Mouse (Mus musculus): ENCODE results near the gene Hipk3. TPM values are rescaled to one million over a fixed set of nuclear protein-coding genes. Genes with fewer than 3 reads are reported as not detected.

Hipk3 gene
- total RNA-seq, 2 experiments from 2014 or later: 202 to 215 TPM

DNA sequence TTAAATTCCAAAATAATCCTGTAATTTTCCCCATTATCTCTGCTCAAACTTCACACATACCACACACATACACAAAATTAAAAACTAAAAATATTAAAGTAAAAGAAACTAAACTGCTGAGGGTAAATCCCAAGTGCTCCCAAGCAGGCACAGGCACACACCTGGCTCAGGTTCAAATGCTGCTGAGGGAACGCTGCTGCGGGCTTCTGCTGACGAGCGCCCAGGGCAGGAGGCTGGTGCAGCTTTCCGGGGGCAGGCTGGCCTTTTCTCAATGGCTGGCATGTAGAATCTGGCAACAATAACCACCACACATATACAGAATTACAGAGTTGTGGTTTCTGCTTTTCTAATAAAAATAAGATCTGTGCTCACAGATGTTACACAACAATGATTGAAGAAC lies 63.7 kb downstream of the Hipk3 start:
- no peak for DNase-seq (ENCODE audit: low spot score)
- intact Hi-C loops (cut with DNase I): no loop called here

DNA sequence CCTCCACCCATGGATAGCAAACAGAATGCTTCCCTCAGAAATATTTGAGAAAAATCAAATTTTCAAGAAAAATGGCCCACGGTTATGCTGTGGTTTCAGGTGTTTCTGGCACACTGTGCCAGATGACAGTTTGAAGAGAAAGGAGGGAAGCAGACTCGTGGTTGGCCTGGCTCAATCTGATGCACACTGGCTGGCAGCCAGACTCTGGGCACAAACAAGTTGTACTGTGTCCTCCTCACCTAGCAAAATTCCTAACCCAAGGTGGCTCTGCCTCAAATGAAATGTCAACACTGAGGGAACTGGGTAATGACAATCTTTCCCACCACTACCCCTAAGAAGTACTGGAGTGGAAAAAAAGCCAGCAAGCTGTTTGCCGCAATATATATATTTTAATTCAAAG lies 68.1 kb downstream of the Hipk3 start:
- DNase-seq (ENCODE audit: low spot score): no peak
- intact Hi-C loops (cut with DNase I): no loop called here

DNA sequence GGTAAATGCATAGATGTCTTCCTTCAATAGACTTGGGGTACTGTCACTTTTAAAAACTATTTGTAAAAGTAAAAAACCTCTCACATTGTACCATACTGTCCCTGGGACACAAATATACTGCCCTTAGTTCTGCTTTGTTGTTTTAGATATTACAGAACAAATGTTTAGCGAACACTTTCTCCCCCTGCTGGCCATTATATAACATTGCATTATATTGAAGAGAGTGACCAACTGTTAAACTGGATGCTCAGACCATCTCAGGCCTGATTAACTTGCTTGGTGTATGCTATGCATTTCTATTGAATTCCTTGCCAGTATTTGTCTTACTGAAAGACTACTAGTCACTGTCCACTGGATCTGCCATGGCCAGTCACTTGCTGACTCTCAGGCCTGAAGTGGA lies 72.0 kb downstream of the Hipk3 start:
- intact Hi-C loops (cut with DNase I): loop anchor here (5.0 kb wide), 1 partner anchor 380 kb away; no protein-coding TSS in a partner anchor
- DNase-seq (ENCODE audit: low spot score): no peak

DNA sequence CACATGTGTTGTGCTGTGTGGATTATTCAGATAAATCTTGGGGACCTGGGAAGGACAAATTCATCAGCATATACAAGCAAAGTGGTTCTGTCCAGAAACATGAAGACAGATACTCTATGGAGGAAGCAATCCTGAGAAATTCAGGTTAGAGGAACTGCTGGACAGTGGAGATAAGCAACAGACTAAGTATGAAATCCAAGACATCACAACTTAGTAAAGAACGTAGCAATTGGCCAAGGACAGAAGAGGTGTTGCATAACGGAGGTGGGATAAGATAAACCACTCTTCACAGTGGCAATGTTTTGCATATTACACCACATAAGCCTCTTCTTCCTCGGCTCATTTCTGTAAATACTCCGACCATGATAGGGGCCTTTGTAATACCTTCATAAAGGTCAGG lies 73.4 kb downstream of the Hipk3 start:
- DNase-seq (ENCODE audit: low spot score): no peak
- intact Hi-C loops (cut with DNase I): loop anchor here (1.0 to 5.0 kb wide), 2 partner anchors 287 to 379 kb away; no protein-coding TSS in a partner anchor

DNA sequence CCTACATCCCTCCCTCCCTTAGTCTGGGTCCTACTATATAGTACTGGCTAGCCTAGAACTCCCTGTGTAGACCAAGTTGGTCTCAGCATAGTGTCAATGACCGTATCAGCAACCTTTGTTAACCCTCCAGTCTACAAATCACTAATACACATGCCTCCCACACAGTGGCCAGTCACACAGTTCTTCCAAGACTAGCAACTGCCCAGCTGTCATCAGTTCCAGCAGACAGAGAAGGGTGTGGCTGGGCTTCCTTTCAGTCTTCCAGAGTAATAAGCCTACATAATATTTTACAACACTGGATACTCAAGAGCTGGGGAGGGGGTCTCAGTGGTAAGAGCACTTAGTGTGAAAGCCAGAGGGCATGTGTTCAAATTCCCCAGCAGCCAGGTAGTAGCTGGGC lies 74.2 kb downstream of the Hipk3 start:
- no peak for DNase-seq (ENCODE audit: low spot score)
- intact Hi-C loops (cut with DNase I): loop anchor here (5.0 kb wide), 1 partner anchor 378 kb away; no protein-coding TSS in a partner anchor

DNA sequence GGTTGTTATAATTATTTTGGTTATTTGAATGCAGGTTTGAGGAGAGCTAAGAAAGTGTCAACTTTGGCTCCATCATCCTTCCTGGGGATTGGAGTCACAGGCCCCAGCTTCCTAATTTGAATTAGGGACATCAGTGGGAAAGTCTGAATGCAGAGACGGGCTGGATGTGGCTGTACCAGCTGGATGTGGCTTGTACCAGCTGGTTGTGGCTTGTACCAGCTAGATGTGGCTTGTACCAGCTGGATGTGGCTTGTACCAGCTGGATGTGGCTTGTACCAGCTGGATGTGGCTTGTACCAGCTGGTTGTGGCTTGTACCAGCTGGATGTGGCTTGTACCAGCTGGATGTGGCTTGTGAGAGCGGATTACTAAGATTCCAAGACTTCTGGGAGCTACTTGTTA lies 74.8 kb downstream of the Hipk3 start:
- intact Hi-C loops (cut with DNase I): no loop called here
- no peak for DNase-seq (ENCODE audit: low spot score)

DNA sequence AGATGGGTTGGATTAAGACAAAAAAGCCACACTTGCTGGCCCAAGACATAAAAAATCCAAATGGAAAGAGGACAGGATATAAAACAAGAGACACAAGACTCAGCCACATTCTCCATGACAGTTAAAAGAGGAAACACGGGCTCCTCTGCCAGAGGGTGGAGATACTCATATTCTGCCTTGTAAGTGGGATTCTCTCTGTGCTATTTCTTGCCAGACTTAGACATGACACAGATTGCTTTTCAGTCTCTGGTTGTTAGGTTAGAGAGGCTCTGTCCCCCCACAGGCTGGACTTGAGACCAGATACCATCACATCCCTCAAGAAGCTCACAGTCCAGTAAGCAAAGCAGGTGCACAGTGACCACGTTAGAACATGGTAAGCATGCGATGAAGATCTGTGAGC lies 81.2 kb downstream of the Hipk3 start:
- intact Hi-C loops (cut with DNase I): no loop called here

DNA sequence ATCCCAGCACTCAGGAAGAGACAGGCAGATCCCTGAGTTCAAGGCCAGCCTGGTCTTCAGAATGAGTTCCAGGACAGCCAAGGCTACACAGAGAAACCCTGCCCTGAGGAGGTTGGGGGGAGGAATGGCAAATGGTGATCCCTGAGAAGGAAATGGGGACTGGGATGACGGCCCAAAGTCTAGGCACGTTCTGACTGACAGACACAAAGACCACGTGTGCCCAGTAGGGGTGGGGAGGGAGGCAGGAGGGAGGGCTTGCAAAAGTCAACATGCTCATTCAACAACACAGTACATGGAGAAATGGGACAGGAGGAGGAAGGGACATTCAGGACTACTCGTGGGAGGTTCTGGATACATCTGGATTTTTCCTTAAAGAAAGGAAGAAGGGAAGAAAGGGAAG lies 81.8 kb downstream of the Hipk3 start:
- no peak for DNase-seq (ENCODE audit: low spot score)
- intact Hi-C loops (cut with DNase I): no loop called here

More for the DNA sequence above, 81.2 kb downstream of the Hipk3 start:
- no peak for DNase-seq (ENCODE audit: low spot score)

DNA sequence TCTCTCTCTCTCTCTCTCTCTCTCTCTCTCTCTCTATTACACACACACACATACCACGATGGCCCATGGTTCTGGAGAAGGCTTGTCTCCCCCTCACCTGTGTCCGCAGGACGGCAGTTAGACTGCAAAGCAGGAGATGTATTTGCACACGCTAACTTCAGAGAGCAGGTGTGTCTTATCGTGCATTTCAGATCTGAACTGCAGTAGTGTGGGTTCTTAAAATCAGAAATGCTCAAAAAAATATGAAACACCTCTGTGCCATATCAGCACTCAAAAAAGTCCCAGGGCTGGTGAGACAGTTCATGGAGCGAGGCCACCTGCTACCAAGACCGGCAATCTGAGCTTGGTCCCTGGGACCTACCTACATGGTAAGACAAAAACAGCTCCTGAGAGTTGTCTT lies 82.4 kb downstream of the Hipk3 start:
- no peak for DNase-seq (ENCODE audit: low spot score)
- intact Hi-C loops (cut with DNase I): no loop called here

DNA sequence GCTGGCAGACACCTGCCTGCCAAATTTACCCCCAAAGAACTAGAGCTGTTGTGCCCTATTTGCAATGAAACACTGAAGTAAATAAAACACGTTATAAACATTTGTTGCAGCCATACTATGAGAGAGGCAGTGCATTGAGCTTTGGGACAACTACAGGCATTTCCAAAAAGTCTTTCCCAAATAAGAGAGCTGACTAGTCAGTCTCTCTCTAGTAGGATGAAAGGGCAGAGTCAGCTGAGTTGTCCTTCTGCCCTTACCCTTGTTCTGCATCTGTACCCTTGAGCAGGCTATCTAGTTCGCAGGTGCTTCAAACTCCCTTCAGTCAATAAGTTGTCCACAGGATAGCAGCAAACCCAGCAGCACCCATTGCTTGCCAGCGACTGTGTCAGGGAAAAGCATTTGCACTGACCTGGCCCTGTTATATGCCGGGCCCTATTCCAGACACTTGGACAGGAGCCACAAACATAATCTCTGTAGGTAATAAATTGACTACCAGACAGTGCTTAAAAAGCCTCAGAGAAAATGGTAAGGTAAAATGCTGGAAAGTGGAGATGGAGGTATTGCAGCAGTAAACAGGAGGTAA lies 83.2 kb downstream of the Hipk3 start, which contains the start of gene D430041D05Rik:
Gene D430041D05Rik, minus strand, starts transcription at position 51 of the 583 bp plus-strand sequence.
- intact Hi-C loops (cut with DNase I): no loop called here
- DNase-seq (ENCODE audit: low spot score): no peak

DNA sequence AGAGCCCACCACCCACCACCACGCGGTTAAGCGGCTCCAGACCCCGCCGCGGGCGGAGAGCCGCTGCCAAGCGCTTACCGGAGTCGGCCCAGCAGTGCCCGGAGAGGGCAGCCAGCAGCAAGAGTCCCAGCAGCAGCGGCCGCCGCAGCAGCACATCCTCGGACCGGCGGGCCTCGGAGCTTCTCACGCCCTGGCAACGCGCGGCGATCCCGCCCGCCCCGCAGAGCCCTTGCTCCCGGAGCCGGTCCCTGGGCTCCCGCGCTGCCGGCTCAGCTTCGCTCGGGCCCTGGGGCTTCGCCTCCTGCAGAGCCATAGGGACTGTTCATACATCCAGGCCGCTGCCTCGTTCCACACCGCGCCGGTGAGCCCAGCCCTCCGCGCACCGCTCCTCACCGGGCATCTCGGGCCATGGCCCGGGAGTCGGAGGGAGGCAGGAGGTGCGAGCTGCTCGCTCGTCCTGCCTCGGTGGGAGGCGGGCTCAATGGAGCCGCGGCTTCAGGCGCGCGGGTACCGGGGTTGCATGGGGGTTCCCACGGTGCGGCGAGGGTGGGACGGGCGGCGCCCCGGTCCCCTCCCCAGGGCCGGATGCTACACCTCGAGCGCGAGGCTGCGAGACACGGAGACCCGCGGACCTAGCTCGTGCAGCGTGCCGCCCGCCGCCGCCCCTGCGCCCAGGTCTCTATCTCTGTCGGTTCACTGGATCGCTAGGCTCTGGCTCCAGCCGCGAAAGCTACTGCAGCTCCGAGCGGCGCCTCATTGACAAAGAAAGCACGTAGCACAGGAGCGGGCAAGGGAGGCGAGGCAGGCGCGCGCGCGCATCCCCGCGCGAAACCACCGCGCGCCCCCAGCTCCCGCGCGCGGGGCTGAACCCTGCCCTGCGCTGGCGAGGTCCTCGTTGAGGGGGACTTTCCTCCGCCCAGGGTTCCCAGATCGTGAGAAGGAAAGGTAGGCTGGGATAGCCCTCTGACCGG lies 84.1 kb downstream of the Hipk3 start:
- no peak for DNase-seq (ENCODE audit: low spot score)
- intact Hi-C loops (cut with DNase I): no loop called here

DNA sequence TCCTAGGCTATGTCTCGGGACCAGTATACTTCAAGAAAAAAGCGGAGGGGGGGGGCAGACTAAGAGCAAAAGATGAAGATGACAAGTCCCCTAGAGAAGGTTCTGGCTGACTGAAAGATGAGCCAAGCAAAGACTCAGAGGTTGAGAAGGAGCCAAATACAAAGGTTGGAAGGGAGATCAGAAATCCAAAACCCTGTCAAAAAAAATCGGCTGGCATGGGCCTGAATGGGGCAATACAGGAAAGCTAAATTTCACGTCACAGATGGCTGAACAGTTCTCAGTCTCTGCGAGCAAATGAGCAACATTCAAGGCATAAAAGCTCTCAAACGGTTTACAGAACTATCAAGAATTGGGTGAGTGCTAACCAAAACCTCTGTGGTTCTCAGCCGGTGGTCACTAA lies 85.9 kb downstream of the Hipk3 start:
- intact Hi-C loops (cut with DNase I): no loop called here
- DNase-seq (ENCODE audit: low spot score): no peak

DNA sequence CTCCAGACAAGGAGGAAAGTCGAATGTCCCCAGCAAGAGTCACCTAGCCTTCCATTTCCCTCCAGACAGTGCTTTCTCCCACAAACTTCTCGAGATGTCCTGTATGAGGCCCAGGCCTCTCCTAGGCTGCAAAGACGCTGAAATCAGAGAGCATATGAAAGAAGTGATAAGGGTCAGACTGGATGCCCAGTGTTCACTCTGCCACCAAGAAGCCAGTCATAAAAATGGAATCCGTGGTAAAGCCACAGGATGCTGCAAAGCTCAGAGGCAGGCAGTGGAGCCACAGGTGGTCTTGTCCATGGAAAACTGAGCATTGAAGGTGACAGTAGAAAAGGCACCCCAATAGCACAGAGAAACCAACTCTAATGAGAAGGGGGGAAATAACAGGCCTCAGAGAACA lies 86.3 kb downstream of the Hipk3 start:
- no peak for DNase-seq (ENCODE audit: low spot score)
- intact Hi-C loops (cut with DNase I): no loop called here

DNA sequence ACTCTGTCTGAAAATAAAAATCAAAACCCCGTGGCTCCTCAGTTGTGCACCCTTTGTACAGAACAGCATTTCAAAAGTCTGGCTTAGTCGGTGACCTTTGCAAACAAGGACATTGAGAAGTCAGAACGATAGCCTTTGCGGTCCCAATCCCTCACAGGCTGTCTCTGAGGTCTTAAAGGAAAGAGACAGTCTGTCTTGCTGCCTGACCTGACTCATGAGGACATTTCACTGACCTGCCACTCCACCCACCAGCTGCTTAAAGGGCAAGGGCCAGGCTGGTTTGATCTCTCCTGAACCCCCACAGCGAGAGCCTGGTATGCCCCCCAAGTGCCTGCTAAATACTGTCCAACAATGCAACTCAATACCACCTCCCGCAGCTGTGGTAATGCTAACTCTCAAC lies 90.2 kb downstream of the Hipk3 start:
- intact Hi-C loops (cut with DNase I): no loop called here
- no peak for DNase-seq (ENCODE audit: low spot score)

DNA sequence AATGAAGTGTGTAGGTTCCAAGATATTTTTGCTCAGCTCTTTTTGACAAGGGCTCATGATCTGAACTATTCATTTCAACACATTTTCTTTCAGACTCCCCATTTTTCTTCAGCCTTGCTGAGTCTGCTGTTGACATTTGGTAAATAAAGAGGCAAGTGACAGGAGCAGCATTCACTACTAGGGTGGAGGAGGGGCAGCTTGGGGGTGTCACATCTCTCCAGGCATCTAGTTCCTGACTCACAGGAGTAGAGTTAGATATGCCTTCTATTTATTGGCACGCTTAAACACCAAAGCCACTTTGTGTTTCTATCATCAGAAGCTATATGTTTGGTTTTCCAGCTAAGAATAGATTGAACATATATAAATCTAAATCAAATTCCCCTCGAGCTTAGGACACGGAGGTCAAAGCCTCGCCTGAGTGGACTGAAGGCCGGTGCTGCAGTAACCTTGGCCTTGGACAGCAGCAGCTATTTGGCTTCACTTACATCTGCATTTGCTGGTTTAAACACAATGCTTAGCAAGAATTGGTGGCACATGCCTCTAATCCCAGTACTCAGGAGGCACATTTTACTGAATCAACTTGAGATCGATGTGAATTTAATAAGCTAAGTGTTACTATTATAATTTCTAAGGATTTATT lies 95.5 kb downstream of the Hipk3 start:
- DNase-seq (ENCODE audit: low spot score): no peak
- intact Hi-C loops (cut with DNase I): no loop called here

DNA sequence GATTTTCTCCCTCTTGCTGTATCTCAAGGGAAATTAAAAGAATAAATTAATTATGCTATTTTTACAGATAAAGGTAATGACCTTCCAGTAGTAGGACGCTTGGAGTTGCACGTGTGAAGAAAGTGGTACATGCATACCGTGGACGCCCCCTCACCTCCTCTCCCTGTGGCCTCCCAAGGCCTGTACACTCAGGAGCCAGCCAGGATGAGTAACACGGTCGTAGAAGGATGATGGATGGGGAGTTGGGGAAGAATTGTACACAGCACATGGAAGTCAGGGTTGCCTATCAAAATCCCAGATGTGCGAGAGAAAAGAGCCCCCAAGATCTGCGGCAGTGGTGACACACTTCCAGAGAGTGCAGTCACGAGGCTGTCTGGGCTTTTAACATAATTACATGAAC lies 98.3 kb downstream of the Hipk3 start:
- no peak for DNase-seq (ENCODE audit: low spot score)
- intact Hi-C loops (cut with DNase I): no loop called here

DNA sequence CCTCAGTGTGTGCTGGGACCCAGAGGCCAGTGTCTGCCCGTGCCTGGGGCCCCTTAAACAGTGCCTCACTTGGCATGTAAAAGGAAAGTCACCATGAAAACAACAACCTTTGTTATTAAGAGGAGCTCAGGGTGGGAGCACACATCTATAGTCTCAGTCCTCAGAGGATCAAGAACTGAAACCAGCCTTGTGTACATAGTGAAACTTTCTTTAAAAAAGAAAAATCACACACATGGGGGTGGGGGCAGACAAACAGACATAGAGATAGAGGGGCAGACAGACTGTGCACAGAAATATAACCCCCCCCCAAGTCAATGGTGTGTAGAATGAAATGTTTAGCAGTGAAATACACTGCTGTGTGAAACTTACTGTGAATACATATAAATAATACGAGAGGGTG lies 99.5 kb downstream of the Hipk3 start:
- intact Hi-C loops (cut with DNase I): no loop called here
- no peak for DNase-seq (ENCODE audit: low spot score)

DNA sequence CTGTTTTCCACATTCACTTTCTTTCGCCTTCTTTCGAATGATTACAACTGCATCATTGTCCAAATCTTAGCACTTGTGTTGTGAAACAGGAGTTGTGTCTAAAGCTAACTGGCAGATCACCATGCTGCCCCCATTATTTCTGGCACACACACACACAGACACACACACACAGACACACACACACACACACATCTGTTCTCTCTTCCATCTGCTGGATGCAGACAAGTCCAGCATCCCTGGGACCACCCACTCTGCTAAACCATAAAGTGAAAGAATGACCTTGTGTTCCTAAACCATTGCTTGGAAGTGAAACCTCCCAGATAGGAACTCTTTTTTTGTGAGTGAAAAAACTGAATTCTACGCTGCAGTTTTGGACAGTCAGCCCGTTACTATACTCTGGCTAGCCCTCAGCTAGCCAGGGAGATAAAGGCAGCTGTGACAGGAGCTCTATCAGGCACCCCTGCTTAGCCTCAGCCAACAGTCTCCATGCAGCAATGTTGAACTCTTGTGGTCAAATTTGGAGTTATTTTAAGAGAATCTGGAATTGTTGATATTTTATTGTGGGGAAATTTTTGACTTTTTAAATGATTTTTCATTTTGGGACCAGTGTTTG lies 101.4 kb downstream of the Hipk3 start:
- intact Hi-C loops (cut with DNase I): no loop called here
- no peak for DNase-seq (ENCODE audit: low spot score)

DNA sequence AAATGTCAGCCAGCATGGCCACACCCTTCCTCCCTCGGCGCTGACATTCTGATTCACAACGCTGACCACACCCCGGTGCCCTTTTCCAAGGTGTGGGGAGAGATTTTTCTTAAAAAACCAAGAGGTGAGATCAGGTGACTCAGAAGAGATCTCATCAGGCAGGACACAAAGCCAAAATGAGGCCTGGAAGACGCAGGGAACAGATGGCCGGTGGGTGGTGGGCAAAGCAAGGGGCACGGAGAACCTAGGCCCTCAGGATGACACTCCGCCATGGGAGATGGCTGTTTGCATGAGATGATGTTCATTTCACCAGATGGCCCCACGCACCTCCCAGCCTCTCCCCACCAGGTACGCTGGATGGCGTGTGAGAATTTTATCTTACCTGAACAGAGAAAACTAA lies 105.0 kb downstream of the Hipk3 start:
- DNase-seq (ENCODE audit: low spot score): no peak
- intact Hi-C loops (cut with DNase I): no loop called here

DNA sequence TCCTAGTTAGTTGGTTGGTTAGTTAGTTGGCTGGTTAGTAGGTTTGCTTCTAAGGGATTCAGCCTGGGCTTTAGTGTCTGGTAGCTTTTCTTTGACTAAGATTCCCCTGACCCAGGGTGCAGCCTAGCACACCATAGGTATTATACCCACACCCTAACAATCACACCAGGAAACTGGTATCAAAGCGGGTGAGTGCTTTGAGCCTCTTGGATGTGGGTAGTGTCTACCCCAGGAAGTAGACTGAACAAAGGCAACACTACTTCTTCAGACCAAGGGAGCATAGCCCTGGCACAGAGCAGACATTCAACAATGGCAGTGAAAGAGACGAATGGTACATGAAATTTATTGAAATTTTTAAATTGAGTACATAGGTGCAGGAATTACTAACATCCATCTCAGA lies 108.3 kb downstream of the Hipk3 start:
- intact Hi-C loops (cut with DNase I): no loop called here

More for the DNA sequence above, 108.3 kb downstream of the Hipk3 start:
- DNase-seq (ENCODE audit: low spot score): no peak
